Mouse (Mus musculus) heart, postnatal 14 days (tissue): ENCODE data around the gene Ralgapa2. TPM values are rescaled to one million over a fixed set of nuclear protein-coding genes. Genes with fewer than 3 reads are reported as not detected.

Source experiments
- DNase-seq, 2 experiments: peaks; one replicate each; pipeline ENCODE4 v3.0.0; 2021 to 2022
- intact Hi-C: fragments of 180-260 bp; cut with DNase I; formaldehyde crosslinking; loops from one replicate; pipeline ENCODE4 v1.15.1; 2025
- total RNA-seq, 2 experiments: library from RNA; stranded (reverse); gene quantifications; 2 replicates each; pipeline ENCODE4 v1.2.3; 2021

Gene Ralgapa2
- total RNA-seq, 2 experiments from 2014 or later: 39.5 to 48.0 TPM

GRCm38 (mm10) chr2:146239196-146239747 is 272.9 kb downstream of the Ralgapa2 start:
- DNase-seq: no peak
- intact Hi-C loops: no loop called here

DNA sequence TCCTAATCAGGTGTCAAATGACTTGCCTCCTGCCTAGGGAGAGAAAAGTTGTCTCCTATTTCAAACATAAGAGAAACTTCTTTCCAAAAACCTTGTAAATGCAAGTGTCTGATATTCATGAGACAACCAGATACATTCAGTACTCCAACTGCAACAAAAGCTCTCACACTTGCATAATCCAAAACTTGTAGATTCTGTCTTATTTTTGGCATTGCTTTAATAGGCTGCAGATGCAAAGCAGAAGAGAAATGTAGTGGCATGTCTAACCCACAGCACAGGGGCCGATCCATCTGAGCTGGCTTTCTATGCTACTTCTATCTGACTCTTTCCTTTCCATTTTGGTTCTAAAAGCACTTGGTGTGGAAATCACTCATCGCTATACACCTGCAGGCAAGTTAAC is 280.7 kb downstream of the Ralgapa2 start:
- intact Hi-C loops: no loop called here
- DNase-seq: no peak

DNA sequence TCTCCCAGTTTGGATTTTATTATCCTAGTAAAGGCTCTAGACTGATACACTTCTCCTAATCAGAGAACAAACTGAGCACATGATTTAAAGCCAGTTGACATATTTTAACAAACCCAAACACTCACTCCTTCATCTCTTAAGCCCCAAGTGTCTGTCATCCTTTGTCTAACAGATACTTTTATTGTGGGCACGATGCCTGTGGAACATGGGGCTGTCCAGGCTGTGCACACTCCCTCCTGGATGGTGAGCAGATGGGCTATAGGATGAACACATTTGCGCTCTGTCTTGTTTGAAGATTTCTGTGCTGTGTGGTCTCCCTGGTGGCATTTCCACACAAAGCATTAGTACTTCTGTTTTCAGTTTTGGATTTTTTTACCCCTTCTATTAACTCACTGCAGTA is 283.7 kb downstream of the Ralgapa2 start:
- intact Hi-C loops: loop anchor here (10.0 kb wide), 1 partner anchor 856 kb away; the partner anchor contains the start of gene Nkx2-4
- no peak for DNase-seq

DNA sequence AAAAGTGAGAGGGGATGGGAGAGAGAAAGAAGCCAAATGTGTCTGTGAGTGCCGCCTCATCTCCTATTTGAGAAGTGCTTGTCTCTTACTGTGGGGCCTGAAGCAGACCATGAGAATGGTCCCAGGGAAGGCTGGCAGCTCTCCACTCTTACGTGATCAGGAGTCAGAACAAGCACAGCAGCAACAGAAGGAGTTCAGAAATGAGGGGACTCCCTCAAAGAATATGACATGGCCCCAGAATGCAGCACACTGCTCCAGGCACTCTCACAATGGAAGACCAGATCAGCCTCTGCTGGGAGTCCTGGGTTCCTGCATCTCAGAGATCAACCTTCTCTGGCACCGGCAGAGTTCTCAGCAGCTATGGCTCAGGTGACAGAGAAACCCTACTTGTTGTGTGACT is 284.5 kb downstream of the Ralgapa2 start:
- no peak for DNase-seq
- intact Hi-C loops: loop anchor here (10.0 kb wide), 1 partner anchor 857 kb away; the partner anchor contains the start of gene Nkx2-4

DNA sequence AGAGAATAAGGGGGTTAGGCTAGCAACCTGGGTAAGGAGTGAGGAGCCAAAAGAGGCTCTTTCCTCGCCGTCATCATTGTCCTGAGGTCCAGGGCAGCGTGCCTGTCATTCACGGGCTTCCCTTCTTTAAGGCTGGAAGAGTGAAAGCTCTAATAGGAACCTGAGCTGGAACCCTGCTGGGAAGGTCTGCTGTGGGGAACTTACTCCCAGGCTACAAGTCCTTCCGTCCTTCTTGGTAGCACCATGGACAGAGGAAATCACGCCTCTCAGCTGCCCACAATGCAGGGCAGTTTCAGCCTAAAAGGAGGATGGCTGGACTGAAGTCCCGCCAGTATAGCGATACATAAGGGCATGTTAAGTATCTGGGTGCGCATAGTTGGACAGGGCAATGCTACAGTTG is 285.7 kb downstream of the Ralgapa2 start:
- intact Hi-C loops: loop anchor here (10.0 kb wide), 1 partner anchor 858 kb away; the partner anchor contains the start of gene Nkx2-4
- peak; percentile 40 to 60 for DNase-seq

DNA sequence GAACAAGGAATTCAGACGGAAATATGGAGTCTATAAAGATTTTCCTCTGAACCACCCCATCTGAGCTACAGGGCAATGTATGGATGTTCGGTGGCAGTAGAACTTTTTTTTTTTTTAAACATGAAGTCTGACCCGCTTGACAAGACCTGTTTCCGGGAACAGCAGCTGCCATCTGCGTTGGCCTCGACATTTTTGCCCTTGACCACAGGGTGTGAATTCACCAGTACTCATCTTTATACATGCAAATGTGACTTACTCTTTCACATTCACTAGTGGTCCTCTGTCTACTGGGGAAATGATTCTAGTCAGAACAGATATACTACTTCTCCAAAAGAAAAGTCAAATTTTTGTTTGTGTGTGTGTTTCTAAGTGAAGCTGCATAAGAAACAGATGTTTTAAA is 286.3 kb downstream of the Ralgapa2 start:
- intact Hi-C loops: loop anchor here (10.0 kb wide), 1 partner anchor 859 kb away; the partner anchor contains the start of gene Nkx2-4
- DNase-seq: no peak

DNA sequence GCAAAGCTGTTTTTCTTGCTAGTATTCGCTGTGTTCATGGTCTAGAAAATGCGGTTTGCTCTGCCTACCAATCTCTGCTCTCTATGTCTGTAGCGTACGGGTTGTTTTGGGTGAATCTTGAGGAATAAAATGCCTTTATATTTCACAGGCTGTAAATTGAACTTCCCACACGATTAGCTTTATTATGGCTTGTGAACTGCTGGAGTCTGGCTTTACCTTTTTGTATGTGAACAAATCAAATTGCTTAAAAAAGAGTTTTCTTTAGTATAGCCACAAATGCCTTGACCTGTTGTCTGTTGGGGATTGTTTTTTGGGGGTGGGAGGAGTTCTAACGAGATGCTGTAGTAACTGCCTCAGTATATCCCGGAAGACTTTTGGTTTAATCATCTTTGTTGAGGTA is 288.0 kb downstream of the Ralgapa2 start:
- no peak for DNase-seq
- intact Hi-C loops: loop anchor here (10.0 kb wide), 1 partner anchor 861 kb away; the partner anchor contains the start of gene Nkx2-4

- intact Hi-C loops: loop anchor here (10.0 kb wide), 1 partner anchor 861 kb away; the partner anchor contains the start of gene Nkx2-4
- DNase-seq: peak in 1 of 2 experiments; percentile 7
Measured at GRCm38 (mm10) chr2:146223176-146223905, 288.8 kb downstream of the Ralgapa2 start.

DNA sequence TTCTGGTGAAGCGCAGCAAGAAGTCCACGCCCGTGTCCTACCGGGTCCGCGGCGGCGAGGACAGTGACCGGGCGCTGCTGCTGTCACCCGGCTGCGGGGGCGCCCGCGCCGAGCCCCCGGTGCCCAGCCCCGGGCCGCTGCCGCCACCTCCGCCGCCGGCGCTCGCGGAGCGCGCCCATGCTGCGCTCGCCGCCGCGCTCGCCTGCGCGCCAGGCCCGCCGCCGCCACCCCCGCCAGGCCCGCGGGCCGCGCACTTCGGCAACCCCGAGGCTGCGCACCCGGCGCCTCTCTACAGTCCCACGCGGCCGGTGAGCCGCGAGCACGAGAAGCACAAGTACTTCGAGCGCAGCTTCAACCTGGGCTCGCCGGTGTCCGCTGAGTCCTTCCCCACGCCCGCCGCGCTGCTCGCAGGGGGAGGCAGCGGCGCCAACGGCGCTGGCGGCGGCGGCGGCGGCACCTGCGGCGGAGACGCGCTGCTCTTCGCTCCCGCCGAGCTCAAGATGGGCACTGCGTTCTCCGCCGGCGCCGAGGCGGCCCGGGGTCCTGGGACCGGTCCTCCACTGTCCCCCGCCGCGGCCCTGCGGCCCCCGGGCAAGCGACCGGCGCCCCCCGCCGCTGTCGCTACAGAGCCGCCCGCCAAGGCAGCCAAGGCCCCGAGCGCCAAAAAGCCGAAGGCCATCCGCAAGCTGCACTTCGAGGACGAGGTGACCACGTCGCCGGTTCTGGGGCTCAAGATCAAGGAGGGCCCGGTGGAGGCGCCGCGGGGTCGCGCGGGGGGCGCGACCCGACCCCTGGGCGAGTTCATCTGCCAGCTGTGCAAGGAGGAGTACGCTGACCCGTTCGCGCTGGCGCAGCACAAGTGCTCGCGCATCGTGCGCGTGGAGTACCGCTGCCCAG is 289.6 kb downstream of the Ralgapa2 start:
- peak in 1 of 2 experiments; percentile 12 for DNase-seq
- intact Hi-C loops: loop anchor here (10.0 kb wide), 1 partner anchor 862 kb away; the partner anchor contains the start of gene Nkx2-4

DNA sequence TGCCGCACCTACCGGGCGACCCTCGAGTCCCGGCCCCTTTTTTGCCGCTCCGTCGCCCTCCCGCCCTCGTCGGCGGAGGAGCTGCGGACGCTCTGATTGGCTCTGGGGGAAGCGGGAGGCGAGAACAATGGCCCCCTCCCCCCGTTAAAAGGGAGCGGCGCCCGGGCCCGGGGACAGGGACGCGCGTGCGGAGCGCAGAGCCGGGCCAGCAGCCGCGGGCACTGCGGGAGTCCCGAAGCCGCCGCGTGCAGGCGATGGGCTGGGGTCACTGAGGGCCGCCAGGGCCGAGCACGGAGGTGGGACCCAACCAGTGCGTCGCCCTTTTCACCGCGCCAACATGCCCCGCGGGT is 290.2 kb downstream of the Ralgapa2 start:
- intact Hi-C loops: loop anchor here (10.0 kb wide), 1 partner anchor 863 kb away; the partner anchor contains the start of gene Nkx2-4
- DNase-seq: no peak

GRCm38 (mm10) chr2:146221076-146221928 is 290.8 kb downstream of the Ralgapa2 start, which contains the start of gene Insm1:
TSS of gene Insm1 (plus strand) at chr2:146221921.
- intact Hi-C loops: loop anchor here (10.0 kb wide), 1 partner anchor 863 kb away; the partner anchor contains the start of gene Nkx2-4
- peak; percentile 28 to 33 for DNase-seq

- intact Hi-C loops: loop anchor here (10.0 kb wide), 1 partner anchor 864 kb away; the partner anchor contains the start of gene Nkx2-4
- no peak for DNase-seq
Measured at GRCm38 (mm10) chr2:146220591-146221075, 291.5 kb downstream of the Ralgapa2 start.

DNA sequence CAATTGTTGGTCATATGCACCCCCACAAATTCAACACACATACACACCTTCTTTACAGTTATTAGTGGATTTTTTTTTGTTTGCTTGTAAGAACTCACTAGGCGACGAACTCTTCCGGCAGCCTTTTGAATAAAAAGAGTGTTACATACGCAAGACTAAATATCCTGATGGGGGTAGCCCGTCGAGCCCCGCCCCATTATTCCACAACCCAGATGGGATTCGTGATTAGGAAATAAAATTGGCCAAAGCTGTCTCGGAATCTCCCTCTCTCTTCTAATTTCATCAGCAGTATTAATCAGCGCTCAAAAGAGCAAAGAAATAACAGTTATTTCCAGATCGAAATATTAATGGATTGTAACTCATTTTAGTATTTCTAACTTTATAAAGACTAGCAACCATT is 292.4 kb downstream of the Ralgapa2 start:
- no peak for DNase-seq
- intact Hi-C loops: loop anchor here (10.0 kb wide), 1 partner anchor 865 kb away; the partner anchor contains the start of gene Nkx2-4

DNA sequence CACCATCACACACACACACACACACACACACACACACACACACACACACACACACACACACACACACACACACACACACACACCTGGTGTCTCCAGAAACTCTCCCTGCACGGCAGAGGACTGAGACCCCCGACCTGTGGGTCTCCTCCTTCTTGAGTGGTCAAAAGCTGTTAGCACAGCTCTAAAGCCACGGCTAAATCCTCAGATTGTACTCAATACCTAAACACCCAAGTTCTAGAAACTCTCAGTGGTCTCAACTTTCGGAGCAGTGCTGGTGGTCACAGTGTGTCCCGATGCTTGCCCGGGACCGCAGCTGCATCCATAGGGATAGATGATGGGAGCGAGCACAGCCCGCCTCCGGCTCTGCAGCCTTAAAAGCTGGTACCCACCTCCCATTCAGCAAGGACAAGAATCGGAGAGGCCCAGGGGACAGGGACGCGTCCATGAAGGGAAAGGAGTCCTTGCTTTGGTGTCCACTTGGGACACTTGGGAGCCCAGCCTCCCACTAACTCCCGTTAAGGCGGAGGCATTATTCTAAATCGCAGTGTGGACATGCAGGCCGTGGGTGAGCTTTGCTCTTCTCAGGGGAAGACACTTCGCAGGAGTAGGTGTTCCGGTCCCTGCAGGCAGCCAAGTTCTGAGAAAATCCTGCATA is 293.1 kb downstream of the Ralgapa2 start:
- intact Hi-C loops: no loop called here
- no peak for DNase-seq

GRCm38 (mm10) chr2:146218161-146218691 is 293.9 kb downstream of the Ralgapa2 start:
- intact Hi-C loops: no loop called here
- DNase-seq: no peak

GRCm38 (mm10) chr2:146217227-146217980 is 294.7 kb downstream of the Ralgapa2 start:
- intact Hi-C loops: no loop called here
- DNase-seq: peak in 1 of 2 experiments; percentile 26
